Mouse (Mus musculus) E14TG2a.4 (cell line): ENCODE results near the gene Tox3.

Experiments
- H3K27me3 ChIP-seq: 2 replicates; pipeline ENCODE4 v1.6.1; 2014; ENCODE audit warnings: low read length, control low read depth; ENCODE audit not compliant: insufficient read depth
- H3K36me3 ChIP-seq: 2 replicates; pipeline ENCODE4 v1.6.1; 2014; ENCODE audit warnings: low read length, control low read depth; ENCODE audit not compliant: insufficient read depth
- H3K4me1 ChIP-seq: replicated peaks from 2 replicates; pipeline ENCODE4 v1.6.1; 2014; ENCODE audit warnings: low read depth, low read length, control low read depth
- H3K4me3 ChIP-seq: replicated peaks from 2 replicates; pipeline ENCODE4 v1.5.1; 2014; ENCODE audit warnings: mild to moderate bottlenecking, low read length
- H3K9me3 ChIP-seq: 2 replicates; pipeline ENCODE4 v1.6.1; 2014; ENCODE audit warnings: low read length, control low read depth
- CTCF ChIP-seq: conservative IDR thresholded peaks from 2 replicates; pipeline ENCODE4 v1.5.1; 2014; ENCODE audit warnings: low read length
- NANOG ChIP-seq: IDR thresholded peaks from 2 replicates; pipeline ENCODE4 v1.6.1; 2014; ENCODE audit warnings: borderline replicate concordance, low read length, mixed read lengths
- POU5F1 ChIP-seq: IDR thresholded peaks from 2 replicates; pipeline ENCODE4 v1.6.1; 2014; ENCODE audit warnings: low read length, borderline replicate concordance

Tox3 gene

DNA sequence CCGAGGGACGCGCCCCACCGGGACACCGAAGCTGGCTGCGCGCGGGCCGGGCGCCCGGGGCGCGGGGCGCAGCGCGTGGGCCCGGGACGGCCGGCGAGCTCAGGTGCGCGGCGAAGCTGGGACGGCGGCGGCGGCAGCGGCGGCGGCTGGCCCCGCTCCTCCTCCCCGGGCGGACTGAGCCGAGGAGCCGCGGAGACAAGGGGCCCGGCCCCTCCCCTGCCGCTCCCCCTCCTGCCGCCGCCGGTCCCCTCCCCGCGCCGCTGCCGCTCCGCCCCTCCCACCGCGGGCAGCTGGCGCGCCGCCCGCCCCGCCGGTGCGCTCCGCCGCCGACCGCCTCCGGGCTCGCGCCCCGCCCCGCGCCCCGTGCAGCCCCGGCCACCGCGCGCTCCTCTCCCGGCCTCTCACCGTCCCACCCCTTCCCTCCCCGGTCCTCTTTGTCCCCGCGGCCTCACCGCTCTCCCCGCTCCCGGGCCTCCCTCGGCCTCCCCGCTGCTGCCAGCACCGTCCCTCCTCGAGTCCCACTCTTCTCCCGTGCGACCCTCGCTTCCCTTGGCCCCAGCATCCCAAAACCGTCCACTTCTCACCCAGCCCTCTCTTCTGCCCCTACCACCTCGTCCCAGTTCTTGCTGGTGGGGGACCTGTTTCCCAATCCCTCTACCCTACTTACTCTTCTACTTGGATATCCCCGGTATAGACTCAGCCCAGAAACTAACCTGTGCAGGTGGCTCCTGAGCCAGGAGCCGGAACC lies at the start of gene Tox3:
Gene Tox3, minus strand, starts transcription at position 166 of the 748 bp plus-strand sequence.
- no peaks in the 10 kb centered on the region for H3K36me3 ChIP-seq
- H3K9me3 ChIP-seq = no peaks in the 10 kb centered on the region
- peaks cover 24% of the 10 kb centered on the region for H3K4me1 ChIP-seq
- H3K27me3 ChIP-seq = peaks cover 44% of the 10 kb centered on the region
- H3K4me3 ChIP-seq = peak within 1 kb of the TSS; percentile 79
- TF ChIP-seq NANOG (no peak), POU5F1 (no peak), CTCF (no peak)

DNA sequence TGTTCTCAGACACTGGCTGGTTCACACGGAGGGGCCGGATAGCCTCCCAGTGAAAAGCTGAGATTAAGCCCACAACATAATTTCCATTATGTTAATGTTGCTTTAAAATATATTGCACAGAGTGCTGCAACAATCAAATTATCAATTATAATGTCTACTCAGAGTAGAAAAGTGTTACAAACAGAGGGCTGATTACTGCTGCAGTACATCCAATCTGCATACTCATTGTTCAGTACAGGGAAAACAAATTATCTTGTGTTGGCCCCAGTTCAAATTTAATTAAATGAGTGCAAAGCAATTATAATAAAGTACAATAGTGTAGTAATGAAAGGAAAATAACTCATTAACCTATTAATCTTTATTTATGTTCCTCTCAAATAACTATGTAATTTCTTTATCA lies 44.5 kb upstream of the Tox3 start:
- TF ChIP-seq NANOG = no peak
- TF ChIP-seq POU5F1 = no peak
- TF ChIP-seq CTCF = no peak
- Histone ChIP-seq H3K27me3 (no peaks in the 10 kb centered on the region), H3K36me3 (no peaks in the 10 kb centered on the region), H3K4me1 (no peaks in the 10 kb centered on the region), H3K9me3 (no peaks in the 10 kb centered on the region), H3K4me3 (no peak overlapping the region)

DNA sequence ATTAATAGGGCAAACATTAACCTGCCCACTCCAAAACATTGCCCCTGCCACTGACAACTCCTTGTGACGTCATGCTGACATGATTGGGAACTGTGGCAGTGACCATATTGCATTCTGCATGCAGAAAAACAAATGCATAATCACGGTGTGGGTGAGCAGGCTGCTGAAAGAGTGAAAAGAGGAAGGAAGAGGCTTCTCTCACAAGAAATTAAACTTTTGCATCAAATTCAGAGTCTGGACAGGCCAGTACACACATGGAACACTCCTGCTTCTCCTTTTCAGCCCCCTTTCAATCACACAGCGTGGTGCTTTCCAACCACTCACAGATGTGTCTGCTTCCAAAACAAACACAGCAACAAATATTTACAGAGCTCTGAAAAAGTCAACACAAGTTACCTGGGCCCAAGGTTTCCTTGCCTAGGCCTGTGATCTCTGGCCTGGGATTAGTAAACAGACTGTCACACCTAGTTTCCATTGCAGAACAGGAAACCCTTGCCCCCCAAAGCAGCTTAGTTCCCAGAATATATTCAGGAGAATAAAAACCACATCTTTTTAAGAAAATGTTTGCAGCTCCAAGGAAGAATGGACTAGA lies 43.4 kb upstream of the Tox3 start:
- TF ChIP-seq NANOG = no peak
- TF ChIP-seq CTCF = no peak
- no peak for TF ChIP-seq POU5F1
- no peak overlapping the region for H3K4me3 ChIP-seq
- no peaks in the 10 kb centered on the region for H3K4me1 ChIP-seq
- no peaks in the 10 kb centered on the region for H3K36me3 ChIP-seq
- no peaks in the 10 kb centered on the region for H3K27me3 ChIP-seq
- H3K9me3 ChIP-seq = no peaks in the 10 kb centered on the region

DNA sequence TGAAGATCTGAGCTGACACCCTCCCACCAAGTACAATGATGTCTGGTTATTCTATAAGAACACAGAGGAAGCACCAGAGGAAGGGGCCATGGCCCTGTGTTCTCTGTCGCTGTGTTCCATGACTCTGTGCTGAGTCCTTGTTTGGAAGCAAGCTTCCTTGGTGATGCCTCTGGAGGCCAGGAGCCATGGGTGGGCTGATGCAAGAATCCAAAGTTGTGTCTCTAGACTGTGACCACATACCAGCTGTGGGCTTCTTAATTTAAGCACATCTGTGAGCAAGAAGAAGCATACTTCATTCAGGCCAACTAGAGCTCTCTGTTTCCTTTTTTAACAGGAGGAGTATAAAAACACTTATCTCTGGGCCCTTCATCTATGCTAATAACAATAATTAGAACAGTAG lies 42.7 kb upstream of the Tox3 start:
- no peaks in the 10 kb centered on the region for H3K9me3 ChIP-seq
- no peaks in the 10 kb centered on the region for H3K4me1 ChIP-seq

DNA sequence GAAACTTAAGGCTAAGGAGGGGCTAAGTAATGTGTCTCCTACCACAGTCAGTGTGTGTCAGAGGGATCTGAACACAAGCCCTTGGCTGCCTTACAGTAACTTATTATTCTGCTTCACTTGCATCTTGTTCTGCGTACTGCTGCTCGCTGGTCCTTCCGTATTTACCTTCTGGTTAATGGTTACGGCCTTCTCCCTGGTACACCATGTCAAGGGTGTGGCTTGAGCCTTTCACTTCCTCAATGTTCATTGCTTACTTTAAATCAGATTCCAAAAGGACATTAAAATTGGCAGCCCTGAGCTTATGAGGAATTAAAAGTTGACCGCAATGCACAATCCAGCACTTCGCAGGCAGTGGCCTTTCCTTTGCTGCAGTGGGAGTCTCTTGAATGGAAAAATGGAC lies 30.9 kb upstream of the Tox3 start:
- Histone ChIP-seq H3K4me3 (no peak overlapping the region), H3K4me1 (no peaks in the 10 kb centered on the region), H3K36me3 (no peaks in the 10 kb centered on the region), H3K9me3 (no peaks in the 10 kb centered on the region), H3K27me3 (no peaks in the 10 kb centered on the region)
- TF ChIP-seq NANOG (no peak), CTCF (no peak), POU5F1 (no peak)

More for the DNA sequence above, 42.7 kb upstream of the Tox3 start:
- no peaks in the 10 kb centered on the region for H3K36me3 ChIP-seq
- no peaks in the 10 kb centered on the region for H3K27me3 ChIP-seq
- H3K4me3 ChIP-seq = no peak overlapping the region
- no peak for TF ChIP-seq POU5F1
- TF ChIP-seq CTCF = no peak
- no peak for TF ChIP-seq NANOG

DNA sequence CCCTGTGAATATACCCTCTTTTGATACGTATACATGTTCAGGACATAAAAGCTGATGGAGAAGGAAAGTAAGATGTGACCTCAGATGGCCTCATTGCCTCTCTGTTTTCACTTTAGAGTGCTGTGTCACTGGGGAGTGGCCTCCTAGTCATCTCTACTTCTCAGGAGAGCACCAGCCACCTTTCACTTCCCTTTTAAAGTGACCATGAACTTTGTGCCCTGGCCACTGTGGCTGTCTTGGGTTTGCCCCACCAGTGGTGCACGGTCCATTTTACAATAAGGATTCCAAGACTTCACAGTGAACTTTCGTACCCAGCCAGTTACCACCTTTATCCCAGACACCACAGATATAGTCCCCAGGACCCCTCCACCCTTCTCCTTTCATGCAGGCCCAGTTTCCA lies 29.9 kb upstream of the Tox3 start:
- H3K4me1 ChIP-seq = no peaks in the 10 kb centered on the region
- H3K4me3 ChIP-seq = no peak overlapping the region
- no peak for TF ChIP-seq CTCF
- no peak for TF ChIP-seq POU5F1
- TF ChIP-seq NANOG = no peak
- H3K9me3 ChIP-seq = no peaks in the 10 kb centered on the region
- no peaks in the 10 kb centered on the region for H3K36me3 ChIP-seq
- H3K27me3 ChIP-seq = no peaks in the 10 kb centered on the region

DNA sequence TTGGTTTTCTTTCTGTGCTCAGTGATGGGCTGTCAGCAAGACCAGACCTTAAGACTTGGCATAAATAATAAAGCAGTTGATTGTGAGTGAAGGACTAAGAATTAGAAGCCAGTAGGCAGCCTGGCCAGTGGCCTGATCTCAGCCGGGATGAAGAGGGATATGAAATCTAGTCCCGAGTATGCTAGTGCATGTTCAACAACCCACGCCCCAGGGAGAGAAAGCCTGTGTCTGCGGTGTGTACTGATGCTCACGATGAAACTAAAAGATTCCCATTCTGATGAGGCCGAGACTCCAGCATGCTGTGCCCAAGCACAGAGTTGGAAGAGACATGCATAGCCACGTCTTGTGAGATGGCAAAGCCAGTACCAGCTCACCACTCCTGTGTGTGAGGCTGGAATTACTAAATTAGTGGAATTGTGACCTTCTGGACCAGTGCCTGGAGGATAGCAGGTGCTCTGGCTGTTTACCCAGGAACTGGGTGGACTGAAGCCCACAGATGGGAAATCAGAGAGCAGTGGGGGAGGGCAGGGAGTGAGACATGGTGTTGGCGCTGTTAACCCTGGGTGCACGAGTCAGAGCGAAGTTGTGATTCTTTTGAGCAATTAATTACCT lies 23.6 kb upstream of the Tox3 start:
- TF ChIP-seq POU5F1 = no peak
- no peak for TF ChIP-seq NANOG
- TF ChIP-seq CTCF = no peak

DNA sequence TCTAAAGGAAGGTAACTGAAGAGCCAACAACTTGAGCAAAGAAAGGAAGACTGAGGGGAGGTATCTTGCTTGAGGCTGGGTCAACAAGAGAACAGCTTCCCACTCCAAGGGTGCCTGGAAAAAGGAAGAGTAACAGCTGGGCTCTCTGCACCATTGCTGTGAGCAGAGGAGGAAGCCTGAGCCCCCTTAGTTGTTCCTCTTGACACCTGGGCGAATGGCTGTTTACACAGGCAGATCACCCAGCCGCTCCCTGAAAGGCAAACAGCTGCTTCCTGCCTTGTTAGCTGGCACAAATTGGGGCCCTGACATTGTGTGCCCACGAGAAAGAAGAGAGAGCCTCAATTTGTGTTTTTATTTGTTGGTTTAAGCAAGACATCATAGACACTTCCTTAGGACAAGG lies 21.7 kb upstream of the Tox3 start:
- TF ChIP-seq NANOG (no peak), POU5F1 (no peak), CTCF (no peak)
- Histone ChIP-seq H3K4me3 (no peak overlapping the region), H3K4me1 (no peaks in the 10 kb centered on the region), H3K36me3 (no peaks in the 10 kb centered on the region), H3K9me3 (no peaks in the 10 kb centered on the region), H3K27me3 (no peaks in the 10 kb centered on the region)

More for the DNA sequence above, 23.6 kb upstream of the Tox3 start:
- no peaks in the 10 kb centered on the region for H3K27me3 ChIP-seq
- H3K4me1 ChIP-seq = no peaks in the 10 kb centered on the region
- no peaks in the 10 kb centered on the region for H3K9me3 ChIP-seq
- no peaks in the 10 kb centered on the region for H3K36me3 ChIP-seq
- H3K4me3 ChIP-seq = no peak overlapping the region

DNA sequence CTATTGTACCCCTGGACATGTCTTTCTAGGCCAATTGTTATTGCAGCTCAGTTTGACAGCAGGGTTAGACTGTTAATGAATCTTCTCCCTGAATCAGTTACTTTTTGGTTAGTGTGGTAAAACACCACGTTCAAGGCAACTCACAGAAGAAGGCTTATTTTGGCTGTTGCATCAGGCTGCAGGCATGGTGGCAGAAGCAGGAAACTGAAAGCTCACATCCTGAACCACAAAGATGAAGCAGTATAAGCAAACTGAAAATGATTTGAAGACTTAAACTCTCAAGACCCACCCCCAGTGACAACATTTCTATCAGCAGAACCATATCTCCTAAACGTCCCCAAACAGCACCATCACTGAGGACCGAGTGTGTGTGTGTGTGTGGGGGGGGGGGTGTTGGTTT lies 8.6 kb upstream of the Tox3 start:
- Histone ChIP-seq H3K9me3 (no peaks in the 10 kb centered on the region), H3K36me3 (no peaks in the 10 kb centered on the region), H3K4me1 (no peaks in the 10 kb centered on the region), H3K27me3 (no peaks in the 10 kb centered on the region), H3K4me3 (no peak overlapping the region)
- TF ChIP-seq CTCF = no peak
